Mouse (Mus musculus) adrenal gland (tissue): ENCODE results near the gene Zc3h14.

ENCODE experiments used
- intact Hi-C: fragments of 180-260 bp; cut with DNase I; formaldehyde crosslinking; loops from one replicate; pipeline ENCODE4 v1.15.1; 2025
- long read RNA-seq, 2 experiments: library from polyadenylated mRNA; unstranded; transcript quantifications; one replicate each; pipeline ENCODE4 v2.0.0; 2020; ENCODE audit warnings: borderline replicate concordance in 1 of 2; ENCODE audit not compliant: insufficient replicate concordance in 1 of 2

The Zc3h14 gene
- long read RNA-seq, experiment 1, transcript Zc3h14-203 (15 exons, 3,146 nt): minor isoform, 8 of 50 reads
- long read RNA-seq, experiment 1, transcript Zc3h14-204 (17 exons, 3,514 nt): major isoform, 18 of 50 reads
- long read RNA-seq, experiment 1, transcript Zc3h14-202 (14 exons, 3,046 nt): minor isoform, 5 of 50 reads
- long read RNA-seq, experiment 1, partial matches to known transcripts: 10 of 50 reads
- long read RNA-seq, experiment 1, other reads (novel, unspliced or antisense): 8 of 50 reads
- long read RNA-seq, experiment 2, transcript Zc3h14-204 (17 exons, 3,514 nt): major isoform, 18 of 89 reads
- long read RNA-seq, experiment 2, transcript Zc3h14-203 (15 exons, 3,146 nt): minor isoform, 16 of 89 reads
- long read RNA-seq, experiment 2, partial matches to known transcripts: 24 of 89 reads
- long read RNA-seq, experiment 2, other reads (novel, unspliced or antisense): 25 of 89 reads

DNA sequence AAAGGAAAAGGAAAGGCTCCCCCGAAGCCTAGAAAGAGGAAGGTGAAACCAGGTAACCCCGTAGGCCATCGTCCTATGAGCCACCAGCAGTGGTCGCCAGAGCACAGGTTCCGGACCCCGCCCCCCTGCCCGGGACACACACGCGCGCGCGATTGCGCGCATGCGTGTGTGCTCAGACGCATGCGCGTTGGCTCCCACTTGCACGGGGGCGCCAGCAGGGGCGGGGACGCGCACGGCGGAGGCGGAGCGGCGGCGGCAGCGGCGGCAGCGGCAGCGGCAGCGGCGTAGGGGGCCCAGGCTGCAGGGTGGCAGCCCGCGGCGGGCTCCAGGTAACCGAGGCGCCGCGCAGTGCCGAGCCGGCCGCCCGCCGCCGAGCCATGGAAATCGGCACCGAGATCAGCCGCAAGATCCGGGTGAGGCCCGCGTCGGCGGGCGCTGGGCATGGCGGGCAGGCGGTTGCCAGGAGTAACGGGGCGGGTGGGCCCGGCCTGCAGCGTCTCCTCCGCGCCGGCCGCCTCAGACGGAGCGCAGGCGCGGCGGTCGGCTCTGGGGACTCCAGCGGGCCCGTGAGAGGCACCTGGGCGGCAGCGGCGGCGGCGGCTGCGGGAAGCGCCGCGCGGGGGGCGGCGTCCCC is at the start of gene Zc3h14:
Gene Zc3h14 (plus strand): TSS at position 219 of the 634 bp plus-strand sequence.
- intact Hi-C loops: loop anchor here (5.0 kb wide), 1 partner anchor 75 kb away; no protein-coding TSS in a partner anchor

DNA sequence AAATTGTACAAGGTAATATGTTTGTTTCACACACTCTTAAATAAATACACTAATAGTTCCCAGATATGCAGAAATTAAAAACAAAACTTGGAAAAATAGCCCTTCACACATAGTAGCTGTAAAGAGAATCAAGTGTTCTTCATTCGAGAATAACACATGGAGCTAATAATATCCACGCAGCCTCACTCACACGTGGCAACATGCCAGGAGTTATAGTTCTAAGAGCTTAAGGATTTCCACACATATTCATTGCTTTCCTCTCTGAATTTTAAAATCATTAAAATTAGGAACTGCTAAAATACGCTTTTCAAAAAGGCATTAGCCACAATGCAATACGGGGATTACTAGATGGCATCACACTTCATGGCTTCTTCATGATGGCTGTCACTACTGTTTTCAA is 49.6 kb upstream of the Zc3h14 start:
- intact Hi-C loops: no loop called here

DNA sequence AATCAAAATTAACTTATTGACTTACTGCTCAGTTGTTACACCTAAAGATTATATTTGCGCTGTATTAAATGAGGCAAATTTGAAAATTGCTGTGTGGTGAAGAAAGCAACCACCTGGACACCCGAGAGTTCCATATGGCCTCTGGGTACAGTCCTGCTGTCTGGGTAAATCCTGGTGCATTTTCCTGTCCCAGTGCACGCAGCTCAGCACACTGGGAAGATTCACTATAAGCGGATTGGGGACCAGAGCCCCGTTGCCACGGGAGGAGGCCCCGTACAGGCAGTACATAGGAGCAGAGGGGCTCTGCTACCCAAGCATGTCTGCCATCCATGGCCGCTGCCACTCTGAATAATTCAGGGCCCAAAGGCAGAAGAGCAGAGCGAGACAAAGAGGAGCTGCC is 45.2 kb upstream of the Zc3h14 start:
- intact Hi-C loops: no loop called here

DNA sequence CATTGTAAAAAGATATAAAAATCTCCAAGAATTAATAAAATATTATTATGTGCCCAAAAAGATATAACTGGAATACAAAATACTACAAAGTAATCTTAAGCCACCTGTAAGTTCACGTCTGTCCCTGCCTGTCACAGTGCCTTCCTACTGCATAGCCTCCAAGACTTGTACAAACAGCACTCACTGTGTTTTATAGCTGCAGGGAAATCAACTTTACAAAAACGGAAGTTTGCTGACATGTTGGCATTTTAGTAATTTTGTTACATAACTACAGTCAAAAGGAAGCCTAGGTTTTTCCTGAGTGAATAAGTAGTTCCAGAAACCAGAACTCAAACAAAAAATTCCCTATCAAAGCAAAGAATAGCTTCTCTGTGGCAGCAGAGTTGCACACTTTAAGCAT is 43.2 kb upstream of the Zc3h14 start:
- intact Hi-C loops: no loop called here

DNA sequence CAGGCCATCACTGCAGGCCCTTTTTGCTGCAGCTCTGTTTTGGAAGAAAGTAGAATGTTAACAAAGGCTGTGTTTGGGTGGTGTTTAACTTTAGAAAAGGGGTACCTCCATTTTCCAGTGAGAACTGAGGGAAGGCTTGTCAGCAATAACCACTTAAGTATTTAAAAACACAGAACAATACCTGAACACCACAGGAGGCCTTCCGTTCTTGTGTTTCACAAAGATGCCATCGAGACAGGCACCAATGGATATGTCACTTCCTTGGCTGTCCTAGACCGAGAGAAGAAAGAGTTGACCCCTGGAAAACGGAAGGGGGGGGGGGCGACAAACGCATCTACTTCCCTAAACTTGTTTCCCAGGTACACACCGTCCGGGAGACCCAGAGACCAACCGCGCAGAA is 42.8 kb upstream of the Zc3h14 start:
- intact Hi-C loops: no loop called here

DNA sequence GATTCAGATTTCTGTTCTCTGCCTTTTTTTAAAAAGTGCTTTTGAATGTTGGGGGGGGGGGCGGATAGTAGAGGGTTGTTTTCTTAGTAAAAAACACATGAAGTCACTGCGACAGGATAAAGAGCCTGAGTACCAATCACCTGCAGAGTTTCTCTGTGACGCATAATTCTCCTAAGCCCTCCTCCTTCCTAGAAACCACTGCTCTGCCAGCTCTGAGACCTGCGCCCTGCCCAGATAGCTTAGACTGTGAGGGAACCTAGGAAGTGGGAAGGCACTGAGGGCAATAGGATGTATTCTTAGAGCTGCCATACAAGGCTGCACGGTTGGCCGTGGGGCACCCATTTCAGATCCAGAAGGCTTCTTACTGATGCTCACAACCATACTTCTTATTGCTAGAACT is 33.9 kb upstream of the Zc3h14 start:
- intact Hi-C loops: no loop called here

DNA sequence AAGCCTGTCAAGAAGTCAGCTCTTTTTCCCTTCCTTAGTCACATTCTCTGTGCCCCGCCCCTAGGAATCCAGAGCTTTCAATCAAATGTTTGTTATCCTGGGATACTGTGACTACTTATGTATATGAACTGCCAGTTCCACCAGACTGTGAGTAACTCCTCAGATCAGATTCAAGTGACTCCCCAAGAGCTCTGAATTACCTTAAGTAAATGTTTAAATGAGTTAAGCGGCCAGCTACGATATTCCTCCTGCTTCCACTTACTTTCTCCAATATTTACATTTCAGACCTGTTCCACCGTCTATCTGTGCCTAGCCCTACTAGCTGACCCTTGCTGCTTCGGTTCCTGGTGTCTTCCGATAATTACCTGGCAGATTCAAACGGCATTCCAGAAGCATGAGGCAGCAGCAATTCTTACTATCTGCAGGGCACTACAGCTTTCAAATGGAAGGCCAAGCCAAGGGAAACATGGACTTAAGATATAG is 33.1 kb upstream of the Zc3h14 start:
- intact Hi-C loops: no loop called here

DNA sequence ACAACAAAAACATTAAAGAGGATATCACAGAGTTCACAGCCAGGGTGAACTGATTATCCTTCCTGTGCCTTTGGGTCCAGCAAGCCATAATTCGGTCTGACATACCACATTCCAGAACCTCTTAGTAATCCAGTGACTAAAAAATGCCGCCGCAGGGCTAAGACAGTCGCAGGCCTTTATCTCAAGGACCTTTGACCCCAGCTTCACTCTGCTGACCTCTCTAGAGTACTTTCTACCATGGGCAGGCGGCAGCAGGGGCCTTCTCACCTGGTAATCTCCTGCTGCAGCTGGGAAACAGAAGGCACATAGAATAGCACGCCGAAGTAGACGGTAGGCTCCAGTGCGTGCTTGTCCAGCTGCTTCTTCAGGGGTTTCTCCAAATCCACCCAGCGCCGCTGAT is 32.0 kb upstream of the Zc3h14 start:
- intact Hi-C loops: no loop called here

DNA sequence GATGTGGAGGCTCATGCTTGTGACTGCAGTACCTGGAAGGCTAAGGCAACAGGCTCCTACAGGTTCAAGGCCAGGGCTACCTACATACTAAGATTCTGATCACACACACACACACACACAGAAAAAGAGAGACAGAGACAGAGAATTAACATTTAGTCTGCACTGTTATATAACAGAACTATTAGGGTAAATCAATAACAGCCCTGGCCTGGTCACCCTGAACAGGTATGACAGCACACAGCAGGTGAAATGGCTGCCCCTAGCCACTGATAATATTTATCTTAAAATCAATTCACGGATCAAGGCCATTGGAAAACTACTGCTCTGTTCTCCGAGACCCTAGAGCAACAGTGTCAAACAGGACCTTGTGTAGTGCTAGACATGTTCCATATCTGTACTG is 30.6 kb upstream of the Zc3h14 start:
- intact Hi-C loops: no loop called here

DNA sequence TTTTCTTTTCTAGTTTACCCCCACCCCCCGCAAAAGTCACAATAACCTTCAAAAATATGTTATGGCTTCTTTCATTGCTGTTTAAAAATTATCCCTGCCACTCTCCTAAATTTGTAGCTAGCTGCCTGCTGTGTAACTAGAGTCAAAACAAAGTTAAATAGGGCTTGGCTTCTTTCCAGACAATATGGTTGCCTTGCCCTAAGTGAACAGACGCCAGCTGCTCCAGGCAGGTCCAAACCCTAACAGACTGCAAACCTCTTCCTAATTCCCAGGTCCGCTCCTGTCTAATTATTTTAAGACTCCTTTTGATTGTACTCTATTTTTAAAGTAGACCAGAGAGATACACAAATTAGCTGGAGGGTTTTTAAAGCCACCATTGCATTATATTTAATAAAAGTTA is 26.1 kb upstream of the Zc3h14 start:
- intact Hi-C loops: no loop called here

DNA sequence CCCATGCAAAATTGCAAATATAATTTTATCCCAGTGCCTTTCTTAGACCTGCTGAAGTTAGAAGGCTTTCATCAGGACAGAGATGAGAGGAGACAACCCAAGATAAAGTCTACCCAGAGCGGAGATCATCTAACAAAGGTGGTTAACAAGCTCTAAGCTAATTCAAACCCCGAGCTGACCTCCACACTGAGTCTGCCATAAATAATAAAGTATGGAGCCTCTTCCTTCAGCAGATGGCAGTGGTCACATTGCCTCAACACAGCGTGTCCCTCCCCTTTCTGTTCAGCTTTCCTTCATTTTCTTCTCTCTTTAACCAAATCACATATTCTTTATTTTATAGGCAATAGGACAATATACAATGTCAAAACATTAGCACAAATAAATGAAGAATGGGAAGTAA is 25.7 kb upstream of the Zc3h14 start:
- intact Hi-C loops: no loop called here

DNA sequence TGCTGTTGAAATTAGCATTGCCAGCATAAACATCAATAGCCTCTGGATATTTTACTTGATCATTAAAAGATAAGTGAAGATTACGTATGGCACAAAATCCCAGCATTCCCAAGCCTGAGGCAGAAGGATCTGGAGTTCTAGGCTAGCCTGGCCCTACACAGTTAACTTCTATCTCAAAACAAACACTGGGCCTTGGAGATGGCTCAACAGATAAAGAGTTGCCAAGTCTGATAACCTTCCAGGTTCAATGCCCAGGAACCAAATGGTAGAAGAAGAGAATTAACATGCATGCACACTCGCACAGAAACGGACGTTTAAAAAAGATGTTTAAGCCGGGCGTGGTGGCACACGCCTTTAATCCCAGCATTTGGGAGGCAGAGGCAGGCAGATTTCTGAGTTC is 22.5 kb upstream of the Zc3h14 start:
- intact Hi-C loops: no loop called here

DNA sequence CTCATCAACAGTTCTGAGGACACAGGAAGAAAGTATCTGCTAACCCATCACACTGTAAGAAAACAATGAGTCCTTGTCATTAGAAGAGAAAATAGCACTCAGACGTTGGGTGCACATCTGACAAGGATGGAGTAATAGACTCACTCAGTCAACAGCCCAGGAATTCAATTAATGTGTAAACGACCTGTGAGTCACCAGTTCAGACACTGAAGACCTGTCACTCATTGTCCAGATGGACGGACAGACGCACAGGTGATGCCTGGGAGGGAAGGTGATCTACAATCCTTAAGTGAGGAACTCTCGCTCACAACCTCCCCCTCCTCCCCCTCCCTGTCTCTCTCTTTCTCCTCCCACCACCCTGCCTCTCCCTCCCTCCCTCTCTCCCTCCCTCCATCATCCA is 21.8 kb upstream of the Zc3h14 start:
- intact Hi-C loops: no loop called here

DNA sequence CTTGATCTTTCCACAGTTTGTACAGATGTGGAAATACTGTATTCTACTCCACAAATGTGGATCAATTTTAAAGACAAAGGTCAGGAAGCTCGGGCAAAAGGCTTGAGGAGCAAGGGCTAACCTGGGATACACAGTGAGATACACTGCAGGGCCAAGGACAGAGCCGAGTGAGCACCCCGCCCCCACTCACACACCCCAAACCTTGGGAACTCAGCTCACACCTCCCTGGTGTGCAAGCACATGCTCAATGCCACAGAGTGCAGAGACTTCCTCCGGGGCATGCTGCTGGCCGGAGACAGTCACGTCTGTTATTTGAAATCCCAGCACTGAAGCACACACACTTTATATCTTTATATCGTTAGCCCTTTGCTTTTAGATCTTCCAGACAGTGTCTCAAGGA is 20.7 kb upstream of the Zc3h14 start:
- intact Hi-C loops: no loop called here

DNA sequence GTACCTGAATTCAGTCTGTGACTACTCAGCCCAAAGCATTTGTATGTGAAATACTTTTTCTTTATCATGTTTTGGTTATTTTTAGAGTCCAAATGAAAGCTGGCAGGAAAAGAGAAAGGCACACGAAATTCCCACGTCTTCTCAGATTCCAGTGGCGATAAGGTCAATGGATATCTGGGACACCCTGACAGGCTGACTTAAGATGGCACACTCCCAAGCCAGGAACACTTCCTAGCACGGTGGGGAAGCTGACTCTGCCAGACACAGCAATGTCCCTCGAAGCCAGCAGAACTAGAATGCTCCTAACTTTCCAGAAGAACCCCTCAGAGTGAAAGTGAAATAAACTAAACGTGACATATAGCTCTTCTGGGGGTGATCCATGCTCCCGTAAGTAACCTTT is 19.6 kb upstream of the Zc3h14 start:
- intact Hi-C loops: no loop called here

DNA sequence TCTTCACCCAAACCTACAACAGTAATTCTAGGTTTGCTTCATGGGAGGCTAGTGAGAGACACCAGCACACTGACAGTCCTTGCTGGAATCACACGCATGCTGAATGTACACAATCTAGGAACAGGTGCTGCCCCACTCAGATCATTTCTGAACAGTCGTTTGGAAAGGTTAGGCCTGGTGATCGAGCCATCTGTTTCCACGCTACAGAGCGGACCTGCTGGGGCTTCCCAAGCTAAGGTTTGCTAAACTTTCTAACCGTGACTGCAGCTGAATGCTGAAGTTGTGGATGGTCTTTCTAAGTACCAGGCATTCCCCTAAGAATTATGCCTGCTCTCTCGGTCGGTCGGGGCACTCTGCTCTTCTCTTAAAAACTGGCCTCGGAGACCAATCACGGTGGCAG is 16.1 kb upstream of the Zc3h14 start:
- intact Hi-C loops: no loop called here

DNA sequence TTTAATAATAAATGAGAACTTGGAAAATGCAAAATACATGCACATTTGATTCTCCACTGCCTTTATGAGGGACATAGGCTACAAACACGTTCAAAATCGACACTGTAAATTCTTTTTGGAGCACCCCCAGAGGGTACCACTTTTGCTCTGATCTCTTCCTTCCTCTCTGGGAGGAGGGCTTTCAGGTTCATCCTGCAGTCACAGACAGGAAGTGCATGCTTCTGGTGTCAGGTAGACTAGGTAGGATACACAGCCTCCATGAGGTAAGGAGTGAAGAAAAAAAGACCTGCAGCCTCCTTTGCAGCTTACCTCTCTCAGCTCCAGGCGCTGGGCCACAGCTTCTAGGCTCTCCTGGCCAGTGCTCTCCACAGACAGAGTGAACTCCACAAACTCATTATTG is 13.6 kb upstream of the Zc3h14 start:
- intact Hi-C loops: no loop called here

DNA sequence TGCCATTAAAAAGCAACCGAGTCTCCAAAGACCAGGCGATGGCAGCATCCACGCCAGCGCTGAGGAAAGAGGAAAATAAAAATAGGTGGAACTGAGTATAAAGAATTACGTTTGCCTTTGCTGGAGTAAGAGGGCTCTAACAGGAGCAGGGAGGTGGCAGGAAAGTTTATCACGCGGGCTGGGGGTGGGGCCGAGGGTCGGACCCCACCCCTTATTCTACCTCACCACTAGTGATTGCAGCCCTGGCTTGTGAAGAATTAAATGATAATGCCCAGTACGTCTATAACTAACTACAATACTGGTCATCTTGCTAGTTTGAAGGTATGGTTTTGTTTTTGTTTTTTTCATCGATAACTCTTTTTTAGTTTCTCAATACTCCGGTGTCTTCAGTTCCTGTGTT is 13.0 kb upstream of the Zc3h14 start:
- intact Hi-C loops: no loop called here

DNA sequence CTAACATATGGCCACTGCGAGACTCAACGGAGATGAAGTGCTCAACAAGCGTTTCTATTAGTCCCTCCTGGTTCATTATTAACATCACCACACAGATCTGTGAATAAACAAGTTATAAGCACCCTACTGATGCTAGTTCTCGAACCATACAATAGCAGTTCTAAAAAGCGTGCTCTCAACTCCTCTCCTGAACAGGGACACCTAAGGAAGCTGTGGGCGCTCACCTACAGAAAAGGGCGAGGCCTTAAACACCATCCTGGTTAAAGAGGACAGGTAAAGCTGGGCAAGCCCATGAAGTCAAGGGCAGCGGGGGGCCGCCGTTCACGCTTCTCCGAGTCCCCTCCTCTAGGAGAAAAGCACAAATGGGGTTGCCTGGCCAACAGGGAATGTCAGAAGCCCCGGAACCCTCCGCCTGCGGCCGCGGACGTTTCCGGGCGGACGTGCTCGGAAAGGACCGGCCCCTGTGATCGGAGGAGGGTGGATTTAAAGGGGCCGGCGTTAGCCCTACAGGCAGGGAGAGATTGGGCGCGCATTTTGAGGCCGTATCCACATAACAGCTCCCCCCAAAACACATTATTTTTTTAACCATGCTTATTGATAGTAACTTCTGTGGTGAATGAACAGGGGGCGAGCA is 12.4 kb upstream of the Zc3h14 start:
- intact Hi-C loops: no loop called here

DNA sequence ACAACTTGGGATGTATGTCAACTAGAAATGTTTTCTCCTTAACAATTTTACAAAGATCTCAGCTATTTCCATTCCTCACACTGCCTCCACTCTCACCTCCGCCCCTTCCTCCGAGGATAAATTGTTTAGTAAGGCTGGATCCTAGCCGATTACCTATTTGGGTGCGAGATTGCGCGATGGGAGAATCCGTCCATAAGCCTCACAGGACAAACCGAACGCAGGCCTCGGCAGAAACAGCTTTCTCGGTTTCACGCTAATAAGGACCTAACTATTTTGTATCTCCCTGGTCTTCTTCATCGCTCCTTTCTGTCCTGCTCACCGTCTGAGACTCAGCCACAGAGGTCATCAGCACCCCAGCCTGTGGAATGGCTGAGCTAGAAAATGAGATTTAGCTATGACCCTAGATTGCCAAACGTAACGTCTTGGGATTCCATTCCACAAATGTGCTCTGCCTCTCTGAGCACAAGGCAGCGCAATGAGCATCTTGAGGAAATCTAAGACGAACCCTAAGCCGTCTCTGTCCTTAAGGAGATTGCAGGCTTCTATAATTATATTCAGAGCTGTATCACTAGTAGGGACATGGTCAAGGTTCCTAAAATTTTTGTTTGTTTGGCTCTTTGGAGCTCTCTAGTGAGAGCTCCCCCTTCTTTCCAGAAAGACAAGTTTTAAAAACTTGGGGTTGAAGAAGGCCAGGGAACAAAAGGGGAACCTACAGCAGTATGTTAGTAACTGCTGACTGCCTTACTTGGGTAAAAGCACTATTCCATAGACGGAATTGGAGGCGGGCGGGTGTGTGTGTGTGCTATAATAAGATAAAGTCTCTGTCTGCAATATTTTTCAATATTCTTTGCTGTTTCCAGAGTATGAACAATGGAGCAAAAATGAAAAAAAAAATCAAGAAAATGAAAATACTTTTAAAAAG is 11.6 kb upstream of the Zc3h14 start:
- intact Hi-C loops: no loop called here
